Mouse (Mus musculus): ENCODE measurements around the gene Cyp2a12.
"Not testable (repeated sequence)": the region's sequence is repeated elsewhere in the genome, so short reads cannot be mapped to it uniquely, and the experiment has no call there.

DNA sequence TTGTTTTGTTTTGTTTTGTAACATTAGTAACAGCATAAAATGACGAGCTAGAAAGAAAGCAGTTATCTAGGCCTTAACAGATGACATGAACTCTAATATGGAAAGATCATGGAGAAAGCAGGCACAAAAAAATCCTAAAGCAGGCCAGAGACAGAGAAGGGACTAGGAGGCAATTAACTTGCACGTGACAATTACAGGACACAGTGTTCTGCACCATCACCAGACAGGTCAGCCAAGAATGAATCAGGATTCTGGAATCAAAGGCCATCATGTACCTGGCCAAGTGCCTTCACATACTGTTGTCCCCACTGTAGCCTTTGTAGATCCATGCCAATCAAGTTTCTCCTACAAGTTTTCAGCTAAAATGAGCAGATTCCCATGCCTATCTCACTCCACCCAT is 47.4 kb upstream of the Cyp2a12 start:
- not testable (repeated sequence) for TF ChIP-seq CTCF (IDR thresholded peaks at IDR 0.05; ENCODE audit: control insufficient read depth, insufficient read depth, low read length); POLR2A (IDR thresholded peaks at IDR 0.05; ENCODE audit: borderline replicate concordance, control insufficient read depth, low read depth, low read length)
